Mouse (Mus musculus): ENCODE measurements at regions not wholly inside any gene's neighbourhood (a gene's known extent, or its start where the extent isn't known, plus 50 kb on each side); places are given as distances from the start of the nearest gene placed in this dataset.

DNA sequence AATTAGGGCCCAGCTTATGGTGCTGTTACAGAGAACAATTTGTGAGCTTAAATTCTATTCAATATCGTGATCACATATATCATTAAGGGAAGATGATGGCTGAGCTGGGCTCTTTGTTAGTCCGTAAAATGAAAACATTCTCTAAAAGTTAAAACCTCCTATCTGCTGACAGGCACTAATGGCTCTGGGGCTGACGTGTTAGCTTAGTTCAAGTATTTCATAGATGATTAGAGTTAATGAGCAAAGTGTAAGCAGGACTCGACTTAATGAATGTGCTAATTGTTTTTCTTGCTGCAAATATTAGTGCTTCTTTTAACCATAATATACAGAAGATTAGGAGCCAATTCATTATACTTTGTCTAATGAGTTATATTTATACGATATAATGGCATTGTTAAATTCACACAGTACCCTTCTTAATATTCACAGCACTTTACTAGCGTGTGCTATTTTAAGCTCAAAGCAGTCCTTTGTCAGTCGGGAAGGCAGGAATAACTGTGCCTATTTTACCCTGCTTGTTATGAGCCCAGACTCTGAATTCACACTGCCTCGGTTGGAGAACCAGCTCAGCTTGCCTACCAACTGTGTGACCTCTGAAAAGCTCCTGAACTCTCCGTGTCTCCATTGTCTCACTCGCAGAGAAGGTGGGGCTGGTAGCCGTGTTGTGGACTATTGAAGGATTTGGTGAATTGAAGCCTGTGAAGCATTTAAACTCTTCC is 50.6 kb upstream of the 4933402D24Rik start:
- H3K27me3 ChIP-seq (ENCODE audit: control insufficient read depth, insufficient read depth, low read length), result no peaks in the 10 kb centered on the region
- no peaks in the 10 kb centered on the region for H3K4me1 ChIP-seq (ENCODE audit: control insufficient read depth, insufficient read depth, low read length)
- no peak overlapping the region for H3K9ac ChIP-seq (ENCODE audit: low read depth, low read length)
- H3K79me2 ChIP-seq (ENCODE audit: control insufficient read depth, insufficient read depth, low read length), result no peaks in the 10 kb centered on the region
- no peaks in the 10 kb centered on the region for H3K36me3 ChIP-seq (ENCODE audit: control insufficient read depth, insufficient read depth, low read length)
- H3K4me3 ChIP-seq (ENCODE audit: insufficient read depth, low read depth, low read length), result no peak overlapping the region
- no peak for TF ChIP-seq CTCF (IDR thresholded peaks at IDR 0.05; ENCODE audit: low read depth, low read length)
- DNase-seq (ENCODE audit: extremely low read depth, low read depth, low spot score), result no peak
- 80% methylated on average over 11 of the region's 11 CpGs for WGBS
- H3K27ac ChIP-seq (replicated peaks; ENCODE audit: insufficient read depth, low read depth, low read length), result no peak overlapping the region
